Mouse (Mus musculus): ENCODE measurements around the gene Dcun1d3.
A peak's percentile ranks its signal among the peaks of the same experiment; 100 is the strongest.

The Dcun1d3 gene

GRCm38 (mm10) chr7:119895639-119896512, at the start of gene Dcun1d3, which contains the start of gene Lyrm1:
Gene Dcun1d3, minus strand, starts transcription at chr7:119896298.
Gene Lyrm1, plus strand, starts transcription at chr7:119895861.
- DNase-seq (ENCODE audit: extremely low spot score, low spot score) = peak; percentile 96

GRCm38 (mm10) chr7:119941569-119941968, 45.5 kb upstream of the Dcun1d3 start:
- no peak for DNase-seq (ENCODE audit: extremely low spot score, low spot score)

- no peak for DNase-seq (ENCODE audit: extremely low spot score, low spot score)
These were observed 40.9 kb upstream of the Dcun1d3 start for GRCm38 (mm10) chr7:119937036-119937435.

GRCm38 (mm10) chr7:119936321-119936720, 40.2 kb upstream of the Dcun1d3 start:
- DNase-seq (ENCODE audit: extremely low spot score, low spot score) = no peak

- DNase-seq (ENCODE audit: extremely low spot score, low spot score) = no peak
These were observed 32.8 kb upstream of the Dcun1d3 start for GRCm38 (mm10) chr7:119928783-119929440.

GRCm38 (mm10) chr7:119921054-119921453, 25.0 kb upstream of the Dcun1d3 start:
- no peak for DNase-seq (ENCODE audit: extremely low spot score, low spot score)

GRCm38 (mm10) chr7:119920457-119920856, 24.4 kb upstream of the Dcun1d3 start:
- no peak for DNase-seq (ENCODE audit: extremely low spot score, low spot score)

- no peak for DNase-seq (ENCODE audit: extremely low spot score, low spot score)
These were observed 15.6 kb upstream of the Dcun1d3 start for GRCm38 (mm10) chr7:119911727-119912126.

- no peak for DNase-seq (ENCODE audit: extremely low spot score, low spot score)
These were observed 10.6 kb upstream of the Dcun1d3 start for GRCm38 (mm10) chr7:119906523-119907215.

GRCm38 (mm10) chr7:119899386-119900057, 3.4 kb upstream of the Dcun1d3 start:
- no peak for DNase-seq (ENCODE audit: extremely low spot score, low spot score)

GRCm38 (mm10) chr7:119898247-119898856, 2.3 kb upstream of the Dcun1d3 start:
- no peak for DNase-seq (ENCODE audit: extremely low spot score, low spot score)

- no peak for DNase-seq (ENCODE audit: extremely low spot score, low spot score)
These were observed 1.5 kb upstream of the Dcun1d3 start for GRCm38 (mm10) chr7:119897521-119898109.

- DNase-seq (ENCODE audit: extremely low spot score, low spot score) = no peak
These were observed 1.1 kb downstream of the Dcun1d3 start for GRCm38 (mm10) chr7:119894818-119895544.

GRCm38 (mm10) chr7:119892742-119893141, 3.4 kb downstream of the Dcun1d3 start:
- DNase-seq (ENCODE audit: extremely low spot score, low spot score) = no peak

- no peak for DNase-seq (ENCODE audit: extremely low spot score, low spot score)
These were observed 3.9 kb downstream of the Dcun1d3 start for GRCm38 (mm10) chr7:119892198-119892597.

GRCm38 (mm10) chr7:119887887-119888286, 8.2 kb downstream of the Dcun1d3 start:
- no peak for DNase-seq (ENCODE audit: extremely low spot score, low spot score)

GRCm38 (mm10) chr7:119881229-119881628, 14.9 kb downstream of the Dcun1d3 start:
- DNase-seq (ENCODE audit: extremely low spot score, low spot score) = no peak

GRCm38 (mm10) chr7:119880345-119880744, 15.8 kb downstream of the Dcun1d3 start:
- DNase-seq (ENCODE audit: extremely low spot score, low spot score) = no peak

GRCm38 (mm10) chr7:119879171-119879570, 16.9 kb downstream of the Dcun1d3 start:
- DNase-seq (ENCODE audit: extremely low spot score, low spot score) = no peak

All from neural tube, embryonic 10.5 days (tissue).